Mouse (Mus musculus) ES-Bruce4 (cell line): ENCODE data around the gene Slamf6.

Experiments
- CTCF ChIP-seq: IDR thresholded peaks from one replicate; pipeline ENCODE4 v1.8.1; 2011; ENCODE audit warnings: low read depth, low read length
- EP300 ChIP-seq: IDR thresholded peaks from 2 replicates; pipeline ENCODE4 v1.6.1; 2011; ENCODE audit warnings: low read depth, low read length; ENCODE audit not compliant: insufficient read depth
- POLR2A ChIP-seq: IDR thresholded peaks from one replicate; pipeline ENCODE4 v1.8.1; 2011; ENCODE audit warnings: low read length; ENCODE audit not compliant: insufficient read depth

GRCm38 (mm10) chr1:171919193-171919592 is 1.9 kb downstream of the Slamf6 start:
- no peak for TF ChIP-seq EP300
- no peak for TF ChIP-seq POLR2A
- no peak for TF ChIP-seq CTCF
